Mouse (Mus musculus) liver, embryonic 13.5 days (tissue): Measurements from ENCODE around the gene Inf2. TPM values are rescaled to one million over a fixed set of nuclear protein-coding genes. Genes with fewer than 3 reads are reported as not detected.
A peak's percentile ranks its signal among the peaks of the same experiment; 100 is the strongest.

ENCODE experiments used
- ATAC-seq: fragments of 200-750 bp; cut with Nextera tagmentation; 2 replicates; pipeline ENCODE4 v1.8.0; 2017; ENCODE audit warnings: low read depth, mild to moderate bottlenecking, moderate number of reproducible peaks, moderate library complexity
- DNase-seq: peaks from one replicate; pipeline ENCODE4 v3.0.0; 2022
- H3K27ac ChIP-seq: fragments of 300-500 bp; sonication (generic); 2 replicates; pipeline ENCODE4 v1.5.1; 2015; ENCODE audit warnings: moderate library complexity, mild to moderate bottlenecking, inconsistent platforms
- H3K27me3 ChIP-seq: fragments of 300-500 bp; sonication (generic); 2 replicates; pipeline ENCODE4 v1.6.1; 2015; ENCODE audit warnings: mild to moderate bottlenecking, inconsistent platforms
- H3K36me3 ChIP-seq: fragments of 300-500 bp; sonication (generic); 2 replicates; pipeline ENCODE4 v1.6.1; 2015; ENCODE audit warnings: mild to moderate bottlenecking, inconsistent platforms
- H3K4me1 ChIP-seq: fragments of 300-500 bp; sonication (generic); replicated peaks from 2 replicates; pipeline ENCODE4 v1.6.1; 2015; ENCODE audit warnings: inconsistent platforms
- H3K4me2 ChIP-seq: fragments of 300-500 bp; sonication (generic); 2 replicates; pipeline ENCODE4 v1.6.1; 2015; ENCODE audit warnings: inconsistent platforms, mild to moderate bottlenecking, moderate library complexity
- H3K4me3 ChIP-seq: fragments of 300-500 bp; sonication (generic); replicated peaks from 2 replicates; pipeline ENCODE4 v1.5.1; 2015; ENCODE audit warnings: mild to moderate bottlenecking, inconsistent platforms
- H3K9ac ChIP-seq: fragments of 300-500 bp; sonication (generic); 2 replicates; pipeline ENCODE4 v1.6.1; 2015; ENCODE audit warnings: mild to moderate bottlenecking, inconsistent platforms
- H3K9me3 ChIP-seq: fragments of 300-500 bp; sonication (generic); replicated peaks from 2 replicates; pipeline ENCODE4 v1.6.1; 2016; ENCODE audit warnings: inconsistent platforms
- WGBS: fragments of 180-500 bp; shearing (Covaris S2); methylation state at CpG from one replicate; pipeline ENCODE4 v1.1.7; 2015; ENCODE audit not compliant: insufficient replicate concordance; 5-methylcytosine and 5-hydroxymethylcytosine counted together
- polyA plus RNA-seq: library from polyadenylated mRNA; unstranded; fragments of >200 nt; fragmentation: Nextera tagmentation; extraction: Ambion mirVana; gene quantifications from 2 replicates; pipeline ENCODE4 v1.2.1, GENCODE M21; 2015

The Inf2 gene
- polyA plus RNA-seq, 1 experiment from 2014 or later: 2.1 TPM

DNA sequence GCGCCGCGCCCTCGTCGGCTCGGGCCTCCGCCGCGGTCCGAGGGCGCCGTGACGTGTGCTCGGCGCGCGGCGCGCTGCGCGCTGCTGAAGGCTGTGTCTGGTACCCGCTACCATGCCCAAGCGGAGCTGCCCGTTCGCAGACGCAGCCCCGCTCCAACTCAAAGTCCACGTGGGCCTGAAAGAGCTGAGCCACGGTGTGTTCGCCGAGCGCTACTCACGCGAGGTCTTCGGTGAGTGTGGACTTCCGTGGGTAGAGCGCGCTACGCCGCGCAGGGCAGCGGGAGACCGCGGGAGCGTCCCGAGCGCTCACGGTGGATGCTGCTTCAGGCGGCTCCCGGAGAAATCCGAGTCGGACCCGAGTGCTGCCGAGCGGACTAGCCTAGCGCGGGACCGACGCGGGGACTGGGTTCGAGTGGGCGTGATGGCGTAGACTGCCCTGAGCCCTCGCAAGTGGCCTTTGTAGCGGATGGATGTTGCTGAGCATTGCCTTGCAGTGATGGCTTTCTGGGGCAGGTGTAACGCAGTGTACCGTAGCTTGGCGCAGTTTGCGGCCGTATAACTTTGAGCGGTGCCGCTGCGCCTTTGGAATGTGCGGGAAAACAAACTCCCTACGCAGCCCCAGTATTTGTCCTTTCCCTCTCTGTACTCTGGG lies 56.4 kb downstream of the Inf2 start:
- Histone ChIP-seq H3K9ac (peak overlapping the region; percentile 82), H3K4me1 (peaks cover 41% of the 10 kb centered on the region), H3K36me3 (peaks cover 36% of the 10 kb centered on the region), H3K4me2 (peak overlapping the region; percentile 97), H3K4me3 (peak overlapping the region; percentile 75), H3K9me3 (no peaks in the 10 kb centered on the region), H3K27me3 (no peaks in the 10 kb centered on the region), H3K27ac (peak overlapping the region; percentile 88)
- DNase-seq (no peak), ATAC-seq (peak; percentile 7)
- under 1% methylated on average over 75 of the region's 75 CpGs for WGBS

DNA sequence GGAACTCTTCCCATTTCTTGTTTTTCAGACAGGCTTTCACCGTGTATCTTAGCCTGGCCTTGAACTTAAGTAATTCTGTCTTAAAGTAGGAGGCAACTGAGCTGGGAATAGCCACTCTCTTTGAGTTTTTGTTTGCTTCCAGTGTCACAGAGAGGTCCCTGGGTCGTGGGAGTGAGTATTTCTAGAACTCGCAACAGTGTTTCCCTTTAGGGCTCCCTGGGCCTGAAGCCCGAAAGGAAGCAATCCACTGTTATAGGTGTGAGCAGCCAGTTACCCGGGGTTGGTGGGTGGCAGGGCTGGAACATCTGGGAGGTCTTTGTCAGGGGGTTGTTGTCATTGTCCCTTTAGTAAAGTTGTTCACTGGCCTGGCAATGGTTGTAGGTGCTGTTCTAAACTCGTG lies 57.6 kb downstream of the Inf2 start:
- peaks cover 41% of the 10 kb centered on the region for H3K4me1 ChIP-seq
- peak overlapping the region; percentile 82 for H3K9ac ChIP-seq
- no peaks in the 10 kb centered on the region for H3K9me3 ChIP-seq
- H3K27me3 ChIP-seq: no peaks in the 10 kb centered on the region
- 51% methylated on average over 6 of the region's 6 CpGs for WGBS
- ATAC-seq (no peak), DNase-seq (no peak)
- peak overlapping the region; percentile 50 for H3K27ac ChIP-seq
- peak overlapping the region; percentile 75 for H3K4me3 ChIP-seq
- H3K4me2 ChIP-seq: peak overlapping the region; percentile 97
- H3K36me3 ChIP-seq: peaks cover 48% of the 10 kb centered on the region

DNA sequence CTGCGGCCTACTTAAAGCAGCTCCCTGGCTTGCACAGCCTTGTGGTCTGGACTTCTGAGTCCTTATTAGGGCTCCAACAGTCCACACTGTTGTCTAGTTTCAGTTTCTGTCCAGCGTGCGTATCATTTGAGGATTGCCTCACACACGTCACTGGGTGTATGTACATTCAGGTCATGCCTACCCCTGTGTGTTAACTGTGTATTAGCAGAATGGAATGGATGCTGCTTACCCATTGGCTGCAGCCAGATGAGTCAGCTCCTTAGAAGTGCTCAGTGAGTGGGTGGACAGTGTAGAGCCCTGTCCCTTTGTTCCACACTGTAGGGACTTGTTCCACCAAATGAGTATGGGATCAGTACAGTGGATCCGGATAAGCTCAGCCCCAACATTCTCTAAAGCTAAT lies 59.5 kb downstream of the Inf2 start:
- Histone ChIP-seq H3K4me2 (no peak overlapping the region), H3K9ac (no peak overlapping the region), H3K36me3 (peaks cover 64% of the 10 kb centered on the region), H3K4me1 (peaks cover 43% of the 10 kb centered on the region), H3K4me3 (no peak overlapping the region), H3K9me3 (no peaks in the 10 kb centered on the region), H3K27me3 (no peaks in the 10 kb centered on the region), H3K27ac (no peak overlapping the region)
- ATAC-seq (no peak), DNase-seq (no peak)
- 86% methylated on average over 5 of the region's 5 CpGs for WGBS

DNA sequence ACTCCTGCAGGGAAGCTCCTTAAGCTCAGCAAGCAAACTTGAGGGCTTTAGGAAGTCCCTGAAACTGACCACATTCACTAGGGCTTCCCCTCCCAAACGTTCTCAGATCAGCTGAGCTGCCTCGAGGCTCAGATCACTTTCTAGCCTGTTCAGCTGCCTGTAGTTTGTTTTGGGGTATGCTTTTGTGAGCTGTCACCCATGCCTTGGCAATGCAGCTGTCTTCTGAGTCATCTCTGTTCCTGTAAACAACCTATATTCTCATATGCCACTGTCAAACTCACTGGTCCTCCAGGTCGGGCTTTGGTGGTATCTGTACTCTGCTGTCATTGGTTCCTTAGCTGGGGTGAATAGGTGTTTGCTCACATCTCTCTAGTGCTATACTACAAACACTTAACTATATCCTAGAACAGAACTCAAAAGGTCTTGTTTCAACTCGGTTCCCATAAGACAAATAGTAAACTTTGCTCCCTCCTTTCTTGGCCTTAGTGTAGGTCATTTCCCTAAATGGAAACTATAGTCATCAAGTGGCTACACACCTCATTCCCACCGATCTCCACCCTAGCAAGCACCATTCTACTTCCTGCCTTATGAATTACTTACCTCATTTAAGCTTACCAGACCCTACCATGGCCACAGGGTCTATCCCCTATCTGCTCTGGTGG lies 63.3 kb downstream of the Inf2 start:
- no peak overlapping the region for H3K9ac ChIP-seq
- ATAC-seq (no peak), DNase-seq (no peak)
- no peak overlapping the region for H3K27ac ChIP-seq
- H3K4me3 ChIP-seq: no peak overlapping the region
- no peaks in the 10 kb centered on the region for H3K27me3 ChIP-seq
- 67% methylated on average over 5 of the region's 5 CpGs for WGBS
- no peak overlapping the region for H3K4me2 ChIP-seq
- H3K36me3 ChIP-seq: peaks cover 95% of the 10 kb centered on the region
- H3K9me3 ChIP-seq: no peaks in the 10 kb centered on the region
- peaks cover 20% of the 10 kb centered on the region for H3K4me1 ChIP-seq

DNA sequence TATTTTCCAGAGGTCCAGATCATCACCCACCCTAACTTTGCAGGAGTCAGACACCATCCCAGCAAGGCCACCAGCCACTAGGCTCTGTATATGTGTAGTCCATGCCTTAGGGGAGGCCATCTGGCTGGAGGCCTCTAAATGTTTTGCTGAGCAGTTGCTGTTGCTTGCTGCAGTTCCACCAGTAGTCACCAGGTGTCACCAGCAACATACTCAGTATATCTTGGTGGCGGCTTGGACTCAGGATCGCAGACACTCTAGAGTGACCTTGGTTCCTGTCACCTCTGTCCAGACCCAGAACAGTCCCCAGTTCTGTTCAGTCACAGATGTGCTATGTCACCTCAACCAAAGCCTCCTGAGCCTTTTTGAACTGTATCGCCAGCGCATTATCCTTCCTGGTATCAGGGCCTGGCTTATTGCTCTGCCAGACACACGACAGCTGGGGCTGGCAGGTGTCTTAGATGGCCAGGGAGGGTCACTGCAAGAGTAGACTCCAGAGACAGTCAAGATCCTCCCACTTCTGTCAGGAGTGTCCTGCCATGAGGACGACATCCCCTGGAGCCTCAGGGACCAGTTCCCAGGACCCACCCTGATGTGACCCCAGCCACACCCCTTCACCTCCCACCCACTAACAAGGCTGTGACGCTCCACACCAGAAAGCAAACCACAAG lies 64.7 kb downstream of the Inf2 start:
- WGBS: 51% methylated on average over 7 of the region's 7 CpGs
- peaks cover 95% of the 10 kb centered on the region for H3K36me3 ChIP-seq
- no peak overlapping the region for H3K4me2 ChIP-seq
- no peak overlapping the region for H3K4me3 ChIP-seq
- ATAC-seq: peak; percentile 49
- H3K27ac ChIP-seq: no peak overlapping the region
- no peaks in the 10 kb centered on the region for H3K27me3 ChIP-seq
- no peak overlapping the region for H3K9ac ChIP-seq
- H3K4me1 ChIP-seq: peaks cover 12% of the 10 kb centered on the region
- DNase-seq: peak; percentile 58
- H3K9me3 ChIP-seq: no peaks in the 10 kb centered on the region

DNA sequence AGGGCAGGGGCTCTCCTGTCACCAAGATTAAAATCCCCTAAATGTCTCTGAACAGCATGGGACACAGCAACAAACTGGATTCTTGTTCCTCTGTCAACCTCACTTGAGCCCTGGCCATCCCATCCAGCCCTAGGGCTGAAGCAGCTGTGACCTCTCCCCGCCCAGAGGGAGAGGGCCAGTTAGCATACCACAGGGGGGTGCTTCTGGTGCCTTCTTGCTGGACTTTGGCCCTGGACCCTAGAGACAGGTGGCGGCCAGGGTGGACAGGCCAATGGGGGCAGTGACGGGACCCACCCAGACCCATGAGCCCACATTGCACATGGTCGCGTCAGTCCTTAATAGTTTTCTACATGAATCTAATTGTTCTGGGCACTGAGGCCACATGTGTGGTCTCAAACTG lies 65.5 kb downstream of the Inf2 start:
- no peaks in the 10 kb centered on the region for H3K27me3 ChIP-seq
- H3K4me1 ChIP-seq: peaks cover 12% of the 10 kb centered on the region
- 78% methylated on average over 5 of the region's 5 CpGs for WGBS
- peaks cover 95% of the 10 kb centered on the region for H3K36me3 ChIP-seq
- ATAC-seq: no peak
- H3K9ac ChIP-seq: no peak overlapping the region
- H3K27ac ChIP-seq: no peak overlapping the region
- no peak for DNase-seq
- no peak overlapping the region for H3K4me2 ChIP-seq
- H3K4me3 ChIP-seq: no peak overlapping the region
- H3K9me3 ChIP-seq: no peaks in the 10 kb centered on the region

DNA sequence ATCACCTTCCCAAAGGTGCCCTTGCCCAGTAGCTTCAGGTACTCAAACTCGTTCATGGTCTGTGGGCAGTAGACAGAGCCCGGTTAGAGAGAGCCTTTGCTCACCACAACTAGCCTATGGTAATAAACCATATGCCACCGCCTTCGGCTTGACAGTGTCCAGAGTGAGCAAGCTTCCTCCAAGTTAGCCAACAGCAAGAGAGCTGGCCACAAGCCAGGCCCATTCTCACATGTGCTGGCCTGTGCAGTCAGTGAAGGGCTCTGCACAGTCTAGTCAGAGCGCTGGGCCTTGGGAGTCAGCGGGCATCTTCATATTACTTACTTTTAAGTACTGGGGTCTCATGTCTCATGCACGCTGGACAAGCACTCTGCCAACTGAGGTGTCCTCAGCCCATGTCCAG lies 70.0 kb downstream of the Inf2 start:
- Histone ChIP-seq H3K36me3 (peaks cover 96% of the 10 kb centered on the region), H3K9me3 (no peaks in the 10 kb centered on the region), H3K4me2 (no peak overlapping the region), H3K4me1 (peaks cover 18% of the 10 kb centered on the region), H3K4me3 (no peak overlapping the region), H3K27me3 (no peaks in the 10 kb centered on the region), H3K27ac (no peak overlapping the region), H3K9ac (no peak overlapping the region)
- 90% methylated on average over 7 of the region's 7 CpGs for WGBS
- no peak for ATAC-seq
- DNase-seq: no peak

DNA sequence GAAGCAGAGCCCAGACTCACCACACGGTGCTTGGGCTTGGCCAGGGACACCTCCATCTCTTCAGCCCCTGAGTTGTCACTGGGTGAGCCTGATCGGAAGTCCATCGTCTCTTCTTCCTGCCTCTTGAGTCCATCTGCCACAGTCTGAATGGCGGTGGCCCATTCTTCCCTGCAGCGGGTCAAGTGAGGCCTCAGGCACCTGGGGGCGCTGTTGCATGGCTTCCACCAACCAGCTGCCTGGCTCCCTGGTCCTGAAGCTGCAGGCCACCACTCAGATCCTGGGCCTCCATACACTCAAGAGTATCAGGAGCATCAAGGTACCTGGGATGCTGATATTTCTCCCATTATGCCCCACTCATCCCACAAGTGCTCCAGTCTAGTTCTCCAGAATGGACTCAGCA lies 70.5 kb downstream of the Inf2 start:
- Histone ChIP-seq H3K9me3 (no peaks in the 10 kb centered on the region), H3K36me3 (peaks cover 96% of the 10 kb centered on the region), H3K4me3 (no peak overlapping the region), H3K9ac (no peak overlapping the region), H3K27me3 (no peaks in the 10 kb centered on the region), H3K4me2 (no peak overlapping the region), H3K4me1 (peaks cover 18% of the 10 kb centered on the region), H3K27ac (no peak overlapping the region)
- DNase-seq: no peak
- ATAC-seq: no peak
- 82% methylated on average over 6 of the region's 6 CpGs for WGBS

DNA sequence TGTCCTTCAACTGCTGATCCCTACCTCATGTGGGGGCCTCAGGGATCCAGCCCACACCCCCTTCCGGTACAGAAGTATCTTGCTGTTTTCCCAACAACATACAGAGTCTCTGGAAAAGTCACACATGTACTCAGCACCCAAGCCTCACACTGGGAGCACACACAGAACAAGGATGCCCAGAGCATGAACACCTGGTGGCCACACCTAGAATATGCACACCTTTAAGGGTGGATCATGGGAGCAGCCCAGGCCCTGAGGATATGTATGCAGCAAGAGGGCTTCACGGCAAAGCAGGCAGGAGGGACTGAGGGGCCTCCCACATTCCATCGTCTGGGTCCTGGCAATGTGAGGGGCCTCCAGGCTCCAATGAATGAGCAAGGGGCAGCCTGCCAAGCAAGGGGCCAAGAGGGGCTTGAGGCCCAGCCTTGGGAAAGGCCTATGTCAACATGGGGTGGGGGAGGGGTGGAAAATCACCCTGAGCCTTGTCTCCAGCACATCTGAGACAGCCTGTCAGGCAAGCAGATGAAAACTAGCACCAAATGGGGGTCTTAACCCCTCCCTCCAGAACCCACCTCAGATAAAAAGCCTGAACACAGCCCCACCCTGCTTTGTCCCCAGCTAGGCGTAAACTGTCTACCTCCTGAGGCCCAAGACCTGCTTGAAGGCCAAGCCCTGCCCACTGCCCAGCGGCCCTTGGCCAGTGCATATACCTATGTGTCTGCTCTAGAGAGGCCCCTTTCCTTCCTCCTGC lies 72.2 kb downstream of the Inf2 start:
- peaks cover 93% of the 10 kb centered on the region for H3K36me3 ChIP-seq
- no peak overlapping the region for H3K9ac ChIP-seq
- no peak overlapping the region for H3K4me2 ChIP-seq
- H3K27ac ChIP-seq: peak overlapping the region; percentile 26
- H3K9me3 ChIP-seq: no peaks in the 10 kb centered on the region
- ATAC-seq (no peak), DNase-seq (no peak)
- H3K4me1 ChIP-seq: peaks cover 21% of the 10 kb centered on the region
- H3K27me3 ChIP-seq: no peaks in the 10 kb centered on the region
- 67% methylated on average over 5 of the region's 5 CpGs for whole genome bisulfite sequencing
- H3K4me3 ChIP-seq: no peak overlapping the region

DNA sequence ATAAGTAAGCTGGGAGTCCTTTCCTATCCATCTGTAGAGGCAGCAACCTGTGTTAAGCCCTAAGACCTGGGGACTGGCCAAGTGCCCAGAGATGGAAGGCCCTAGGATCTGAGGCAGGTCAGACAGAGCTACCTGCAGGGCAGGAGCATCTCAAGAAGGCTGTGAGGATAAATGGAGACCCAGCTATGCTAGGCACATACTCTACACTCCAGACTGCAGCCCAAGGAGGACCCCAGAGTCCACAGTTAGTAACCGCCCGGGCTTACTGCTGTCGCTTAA lies 72.7 kb downstream of the Inf2 start:
- WGBS: 90% methylated on average over 3 of the region's 3 CpGs

DNA sequence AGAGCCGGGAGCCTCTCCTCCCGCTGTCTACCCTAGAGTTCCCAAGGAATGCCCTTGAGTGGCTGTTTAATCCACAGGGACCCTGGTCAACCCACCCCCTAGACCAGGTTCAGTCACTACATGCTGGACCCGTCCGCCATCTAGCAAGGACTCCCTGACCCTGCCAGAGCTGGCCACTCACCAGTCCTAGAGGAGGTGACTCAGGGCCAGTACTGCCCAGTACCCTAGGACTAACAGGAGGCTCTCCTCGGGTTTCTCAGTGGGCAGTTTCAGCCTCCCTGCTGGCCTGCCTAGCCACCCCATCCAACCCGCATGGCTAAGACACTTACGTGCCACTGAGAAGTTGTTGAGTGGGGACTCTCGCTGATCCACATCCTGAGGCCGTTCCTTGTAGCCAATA lies 73.3 kb downstream of the Inf2 start:
- no peaks in the 10 kb centered on the region for H3K9me3 ChIP-seq
- no peak overlapping the region for H3K9ac ChIP-seq
- WGBS: 85% methylated on average over 9 of the region's 9 CpGs
- ATAC-seq: no peak
- DNase-seq: no peak
- peaks cover 93% of the 10 kb centered on the region for H3K36me3 ChIP-seq
- H3K4me1 ChIP-seq: peaks cover 29% of the 10 kb centered on the region
- H3K4me2 ChIP-seq: no peak overlapping the region
- no peaks in the 10 kb centered on the region for H3K27me3 ChIP-seq
- 0 out of 2 replicates have a peak overlapping the region, but pooled peaks have one; percentile 26 for H3K27ac ChIP-seq
- no peak overlapping the region for H3K4me3 ChIP-seq

More for the DNA sequence above, 72.7 kb downstream of the Inf2 start:
- H3K27me3 ChIP-seq: no peaks in the 10 kb centered on the region
- no peak overlapping the region for H3K9ac ChIP-seq
- H3K9me3 ChIP-seq: no peaks in the 10 kb centered on the region
- peaks cover 93% of the 10 kb centered on the region for H3K36me3 ChIP-seq
- H3K4me1 ChIP-seq: peaks cover 25% of the 10 kb centered on the region
- ATAC-seq: no peak
- peak overlapping the region; percentile 26 for H3K27ac ChIP-seq
- no peak overlapping the region for H3K4me3 ChIP-seq
- DNase-seq: no peak
- H3K4me2 ChIP-seq: no peak overlapping the region
